Mouse (Mus musculus): ENCODE measurements around the gene Pcdh19. TPM values are rescaled to one million over a fixed set of nuclear protein-coding genes. Genes with fewer than 3 reads are reported as not detected.

Pcdh19 gene
- polyA plus RNA-seq, 1 experiment from 2014 or later = 2.1 TPM

DNA sequence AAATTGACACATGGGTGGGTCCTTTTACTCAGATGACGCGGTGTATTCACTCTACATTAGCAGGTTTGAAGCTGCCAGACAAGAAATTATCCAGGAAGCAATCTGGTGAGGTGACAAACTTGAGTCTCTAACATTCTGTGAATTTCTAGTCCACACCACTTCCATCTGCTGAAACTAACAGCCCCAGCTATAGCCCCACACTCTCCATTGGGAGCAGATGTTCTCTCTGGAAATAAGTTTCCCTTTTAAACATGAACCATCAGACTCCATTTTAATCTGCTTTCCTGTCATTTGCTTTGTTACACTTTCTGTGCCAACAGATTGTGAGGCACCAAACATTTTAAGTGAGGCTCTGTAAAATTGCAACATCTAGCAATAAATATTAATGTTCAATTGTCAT is 123.4 kb downstream of the Pcdh19 start:
- no peak for ATAC-seq (ENCODE audit: low read depth)
- no peaks in the 10 kb centered on the region for H3K36me3 ChIP-seq (ENCODE audit: control insufficient read depth, insufficient read depth, low read length)
- H3K4me2 ChIP-seq (ENCODE audit: low read depth, low read length) = no peak overlapping the region
- H3K9ac ChIP-seq (ENCODE audit: low read length) = no peak overlapping the region
- H3K4me1 ChIP-seq (replicated peaks; ENCODE audit: control insufficient read depth, insufficient read depth, low read length) = no peaks in the 10 kb centered on the region
- no peaks in the 10 kb centered on the region for H3K9me3 ChIP-seq (ENCODE audit: control insufficient read depth, low read length)
- H3K27me3 ChIP-seq (ENCODE audit: control insufficient read depth, insufficient read depth, low read depth, low read length) = no peaks in the 10 kb centered on the region
- 79% methylated on average over 2 of the region's 2 CpGs for WGBS
- H3K4me3 ChIP-seq (ENCODE audit: low read length) = no peak overlapping the region
- no peak overlapping the region for H3K27ac ChIP-seq (ENCODE audit: low read length)

Other genes starting within 250 kb of the Pcdh19 start
- 1.4 and 2.8 TPM in 2 replicates for gene Tnmd, start 162.0 kb upstream of the Pcdh19 start, polyA plus RNA-seq (2015; fragmentation: Nextera tagmentation; extraction: Ambion mirVana)
- 129 and 139 TPM in 2 replicates for gene Tspan6, start 209.4 kb upstream of the Pcdh19 start, polyA plus RNA-seq (2015; fragmentation: Nextera tagmentation; extraction: Ambion mirVana)
- 17.1 and 19.6 TPM in 2 replicates for gene Srpx2, start 219.4 kb upstream of the Pcdh19 start, polyA plus RNA-seq (2015; fragmentation: Nextera tagmentation; extraction: Ambion mirVana)

Data from lung, embryonic 16.5 days (tissue).